In genomic region chr9:65257218-65257910, GRCm38 (mm10) we compare ENCODE assay signal across 15 mouse cellular contexts.
"Had no signal": no experiment of that assay in that cellular context is flagged by ENCODE, and none has a peak within 500 bp of the region (broad histone marks: within the 10 kb centered on the region; RNA-seq: fewer than 3 reads in every experiment).

No protein-coding gene starts in this region.

- H3K36me3 ChIP-seq: intestine, embryonic 15.5 days; liver, embryonic 15.5 days; midbrain, embryonic 10.5 days; neural tube, embryonic 13.5 days; stomach, embryonic 15.5 days had no signal

- H3K4me3 ChIP-seq: intestine, embryonic 15.5 days; liver, embryonic 15.5 days; midbrain, embryonic 10.5 days; neural tube, embryonic 13.5 days; stomach, embryonic 15.5 days had no signal

- DNase-seq: kidney, adult 18-20 months; kidney, postnatal 25 days; lung, adult 2 months; lung, postnatal 10 days; lung, postnatal 4 days; retina, postnatal 1 day; right cerebral cortex, postnatal 4 days; thymus, postnatal 36 days had no signal

- H3K4me1 ChIP-seq: intestine, embryonic 15.5 days; liver, embryonic 15.5 days; stomach, embryonic 15.5 days had no signal

- H3K9ac ChIP-seq: intestine, embryonic 15.5 days; liver, embryonic 15.5 days; neural tube, embryonic 13.5 days; stomach, embryonic 15.5 days had no signal

- H3K9me3 ChIP-seq: intestine, embryonic 15.5 days; liver, embryonic 15.5 days; midbrain, embryonic 10.5 days; neural tube, embryonic 13.5 days; stomach, embryonic 15.5 days had no signal

- H3K27ac ChIP-seq: intestine, embryonic 15.5 days; liver, embryonic 15.5 days; midbrain, embryonic 10.5 days; neural tube, embryonic 13.5 days; stomach, embryonic 15.5 days had no signal

- H3K4me2 ChIP-seq: intestine, embryonic 15.5 days; liver, embryonic 11.5 days; liver, embryonic 15.5 days; neural tube, embryonic 13.5 days; stomach, embryonic 15.5 days had no signal

- ATAC-seq: intestine, embryonic 15.5 days; midbrain, embryonic 16.5 days had no signal

- H3K27me3 ChIP-seq: intestine, embryonic 15.5 days; liver, embryonic 15.5 days; neural tube, embryonic 13.5 days; stomach, embryonic 15.5 days had no signal
